Mouse (Mus musculus) mature B cell (primary cell): ENCODE measurements around the gene Cckbr.

Source experiments
- in situ Hi-C: fragments of 300-500 bp; cut with MboI; formaldehyde crosslinking; loops from 2 replicates; pipeline ENCODE4 v1.14.3; 2019

Gene Cckbr

DNA sequence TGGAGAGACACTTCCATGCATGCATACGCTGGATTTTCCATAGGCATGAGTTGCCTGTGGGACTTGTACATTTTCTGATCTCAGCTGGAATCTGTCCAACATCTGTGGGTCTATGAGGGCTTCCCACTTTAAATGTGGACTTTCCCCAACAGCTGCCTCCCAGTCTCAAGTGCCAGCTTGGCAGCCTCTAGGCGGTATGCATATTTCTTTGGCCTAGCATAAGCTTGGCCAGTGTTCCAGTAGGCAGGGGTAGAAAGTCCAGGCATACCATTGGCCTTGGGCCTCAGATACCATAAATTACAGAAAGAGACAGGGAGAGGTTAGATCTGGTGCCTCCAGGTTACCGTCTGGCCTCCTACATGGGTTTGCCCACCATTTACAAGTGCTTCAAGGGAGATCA lies 72.3 kb downstream of the Cckbr start:
- in situ Hi-C loops: no loop called here

DNA sequence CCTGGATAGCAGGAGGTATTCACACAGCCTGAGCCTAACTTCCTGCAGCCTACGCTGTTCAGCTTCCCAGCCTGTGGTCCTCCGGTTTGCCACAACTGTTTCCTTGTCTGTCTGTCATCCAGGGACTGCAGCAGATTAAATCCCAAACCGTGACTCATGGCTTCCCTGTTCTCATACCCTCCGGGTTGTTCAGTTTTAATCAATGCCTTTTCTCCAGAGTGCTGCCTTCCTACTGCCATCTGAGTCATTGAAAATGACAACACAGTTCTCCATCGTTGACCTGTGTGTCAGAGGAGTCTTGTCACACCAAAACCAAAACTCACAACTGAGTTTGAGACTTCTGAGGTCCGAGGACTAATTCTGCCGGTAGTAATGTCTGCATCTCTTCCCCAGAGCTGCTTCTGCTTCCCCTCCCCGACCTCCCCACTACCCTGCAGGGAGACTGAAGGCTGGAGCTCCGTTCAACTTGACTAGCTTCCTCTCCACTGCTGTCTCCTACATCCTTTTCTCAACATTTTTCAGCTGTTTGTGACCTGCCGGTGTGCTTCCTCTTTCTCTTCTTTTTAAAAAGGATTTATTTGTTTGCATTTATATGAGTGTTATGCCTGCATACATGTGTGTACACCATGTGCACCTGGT lies 73.4 kb downstream of the Cckbr start:
- in situ Hi-C loops: no loop called here

DNA sequence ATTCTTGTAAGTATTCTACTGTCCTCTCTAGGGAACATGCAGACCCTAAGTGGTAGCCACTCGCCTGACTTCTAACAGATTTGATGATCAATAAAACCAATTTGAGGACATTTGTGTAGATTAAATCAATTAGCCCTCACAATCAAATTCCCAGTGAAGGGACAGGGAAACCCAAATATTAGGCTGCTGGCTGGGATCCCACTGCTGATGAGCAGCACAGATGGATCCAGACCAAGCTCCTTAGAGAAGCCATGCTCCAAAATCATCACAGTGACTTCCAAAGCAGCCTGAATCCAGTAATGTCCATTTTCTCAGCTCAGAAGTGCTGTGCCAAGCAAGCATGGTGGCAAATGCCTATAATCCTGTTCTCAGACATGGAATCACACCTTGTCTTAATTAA lies 74.1 kb downstream of the Cckbr start:
- in situ Hi-C loops: no loop called here

DNA sequence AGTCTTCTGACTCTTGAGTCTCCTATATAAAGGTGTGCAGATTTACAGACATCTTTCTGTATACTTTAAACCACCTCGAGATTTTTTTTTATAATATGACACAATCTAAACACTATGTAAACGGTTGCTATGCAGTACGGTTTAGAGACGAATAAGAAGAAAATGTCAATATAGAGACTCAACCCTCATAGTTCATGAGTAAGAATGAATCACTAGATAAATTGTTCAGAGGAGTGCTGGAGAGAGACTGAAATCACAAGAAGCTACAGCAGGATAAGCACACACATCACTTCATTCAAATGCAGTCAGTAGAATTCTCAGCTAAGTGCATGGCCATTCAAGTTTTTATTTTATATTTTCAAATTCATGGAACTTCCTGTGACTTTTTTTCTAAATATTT lies 76.5 kb downstream of the Cckbr start:
- in situ Hi-C loops: no loop called here

DNA sequence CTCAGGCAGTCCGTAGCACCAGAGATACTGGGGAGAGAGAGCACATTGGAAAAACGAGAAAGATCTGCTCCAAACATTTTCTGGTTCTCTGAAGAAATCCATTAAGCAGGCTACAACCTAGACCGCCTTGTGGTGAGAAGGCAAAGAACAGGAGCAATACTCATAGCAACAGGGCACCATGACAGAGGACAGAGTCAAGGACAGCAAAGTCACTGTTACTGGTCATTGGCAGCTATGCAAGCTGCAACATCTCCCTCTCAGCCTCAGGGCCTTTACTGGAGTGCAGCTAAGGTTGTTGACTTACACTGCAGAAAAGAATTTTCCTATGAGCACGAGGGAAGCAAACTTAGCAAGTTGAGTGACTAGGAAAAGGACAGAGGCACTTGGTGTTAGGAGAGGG lies 81.7 kb downstream of the Cckbr start:
- in situ Hi-C loops: no loop called here

DNA sequence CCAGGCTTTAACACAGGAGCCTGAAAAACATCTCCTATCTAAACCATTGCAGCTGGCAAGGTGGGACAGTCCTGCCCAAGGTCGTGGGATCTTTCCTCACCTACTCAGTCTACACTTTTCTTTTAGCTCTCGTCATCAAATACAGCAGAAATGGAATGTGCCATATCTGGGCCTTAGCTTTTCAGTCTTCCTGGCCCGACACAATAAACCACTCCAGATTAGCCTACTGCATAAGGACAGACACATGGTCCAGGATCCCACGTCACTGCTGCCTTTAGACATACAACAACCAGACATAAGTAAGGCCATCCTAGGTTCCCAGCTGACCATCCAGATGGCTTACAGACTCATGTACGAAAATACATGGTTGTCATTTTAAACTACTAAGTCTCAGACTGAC lies 84.6 kb downstream of the Cckbr start:
- in situ Hi-C loops: no loop called here

DNA sequence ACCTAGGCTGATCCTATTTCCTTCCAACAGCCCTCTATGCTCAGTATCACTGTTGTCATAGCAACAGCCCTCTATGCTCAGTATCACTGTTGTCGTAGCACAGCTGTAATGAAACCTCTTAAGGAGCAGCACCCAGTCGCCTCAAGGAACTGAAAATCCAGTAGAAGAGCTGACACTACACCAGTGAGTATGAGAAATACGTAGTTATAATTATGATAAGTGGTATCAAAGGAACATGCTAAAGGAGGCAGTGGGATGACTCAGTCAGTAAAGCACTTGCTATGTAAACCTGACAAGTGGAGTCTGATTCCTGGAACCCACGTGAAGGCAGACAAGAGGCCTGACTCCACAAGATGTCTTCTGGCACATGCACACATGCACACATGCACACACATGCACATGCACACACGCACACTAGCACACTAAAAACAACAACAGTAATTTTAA lies 88.3 kb downstream of the Cckbr start:
- in situ Hi-C loops: no loop called here

DNA sequence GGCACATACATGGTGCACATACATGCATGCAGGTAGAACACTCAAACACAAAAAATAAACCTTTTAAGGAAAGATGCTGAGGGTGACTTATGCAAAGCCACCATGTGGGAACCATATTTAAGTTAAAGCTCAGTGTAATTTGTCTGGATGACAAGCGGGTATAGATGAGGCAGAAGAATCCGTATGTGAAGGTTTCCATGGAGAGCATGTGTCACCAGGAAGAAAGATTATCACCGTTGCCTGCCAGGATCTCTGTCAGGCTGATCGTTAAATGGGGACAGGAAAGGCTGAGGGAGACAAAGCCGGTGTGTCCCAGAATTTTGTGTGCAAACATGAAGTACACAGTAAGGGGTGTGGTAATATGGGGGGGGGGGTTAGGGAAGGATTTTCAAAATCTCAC lies 89.0 kb downstream of the Cckbr start:
- in situ Hi-C loops: no loop called here

DNA sequence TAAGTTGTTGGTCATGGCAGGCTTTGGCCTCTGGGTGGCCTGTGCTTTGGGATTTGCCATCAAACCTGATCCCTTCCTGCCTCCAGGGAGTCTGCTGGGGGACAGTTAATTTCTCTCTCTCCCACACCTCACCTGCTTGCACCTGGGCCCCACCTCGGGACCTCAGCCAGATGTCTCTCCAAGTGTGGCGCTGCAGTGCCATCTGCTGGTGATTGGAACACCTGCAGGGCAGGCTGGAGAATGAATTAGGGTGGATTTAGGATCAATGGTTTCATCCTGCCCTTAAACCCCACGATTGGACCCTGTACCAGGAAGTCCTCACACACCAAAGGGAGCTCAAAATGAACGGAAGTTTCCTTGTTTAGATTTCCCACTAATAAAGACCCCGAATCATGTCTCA lies 89.6 kb downstream of the Cckbr start:
- in situ Hi-C loops: no loop called here

DNA sequence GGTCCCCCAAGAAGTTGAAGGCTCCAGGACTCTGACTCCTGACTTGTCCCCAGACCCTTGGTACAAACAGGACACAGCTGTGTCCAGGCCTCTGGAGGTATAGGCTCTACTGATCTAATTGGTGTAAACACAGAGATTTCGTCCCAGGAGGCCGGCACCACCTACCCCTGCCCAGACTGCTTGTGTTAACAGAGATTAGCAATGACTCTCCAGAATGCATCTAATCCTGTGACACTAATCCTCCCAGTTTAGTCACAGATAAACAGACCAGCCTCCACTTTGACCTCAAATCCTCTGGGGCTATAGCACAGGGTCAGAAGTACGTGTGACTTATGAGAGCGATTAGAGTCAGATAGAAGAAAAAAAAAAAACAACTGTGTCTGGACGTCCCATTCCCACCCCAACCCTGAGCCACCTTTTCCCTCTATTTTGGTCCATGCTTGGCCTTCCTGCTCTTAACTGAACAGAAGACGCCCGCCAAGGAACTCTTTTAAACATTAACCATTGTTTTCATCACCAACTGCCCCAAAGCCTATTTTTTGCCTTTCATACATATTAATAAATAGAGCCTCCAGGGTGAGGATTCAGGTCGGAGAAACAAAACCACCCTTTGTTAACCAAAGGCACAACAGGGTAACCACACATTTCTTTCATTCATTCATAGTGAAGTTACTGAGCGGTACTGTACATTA lies 91.3 kb downstream of the Cckbr start:
- in situ Hi-C loops: no loop called here

DNA sequence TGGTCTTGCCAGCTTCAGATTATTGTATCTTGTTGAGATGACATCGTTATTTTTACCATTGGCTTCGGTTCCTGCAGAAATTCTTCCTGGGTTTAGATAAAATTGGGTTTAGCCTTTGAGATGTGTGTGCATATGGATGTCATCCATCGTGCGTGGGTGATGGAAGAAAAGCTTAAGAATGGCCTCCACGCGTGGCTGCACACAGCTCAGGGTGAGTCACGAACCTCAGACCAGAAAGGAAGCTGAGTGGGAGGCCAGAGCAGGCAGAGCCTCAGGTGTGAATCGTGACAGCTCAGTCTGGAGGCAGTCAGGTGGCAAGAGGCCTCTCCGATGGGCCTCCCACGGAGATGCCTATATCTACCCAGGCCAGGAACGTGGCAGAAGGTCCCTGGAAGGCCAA lies 93.8 kb downstream of the Cckbr start:
- in situ Hi-C loops: no loop called here

DNA sequence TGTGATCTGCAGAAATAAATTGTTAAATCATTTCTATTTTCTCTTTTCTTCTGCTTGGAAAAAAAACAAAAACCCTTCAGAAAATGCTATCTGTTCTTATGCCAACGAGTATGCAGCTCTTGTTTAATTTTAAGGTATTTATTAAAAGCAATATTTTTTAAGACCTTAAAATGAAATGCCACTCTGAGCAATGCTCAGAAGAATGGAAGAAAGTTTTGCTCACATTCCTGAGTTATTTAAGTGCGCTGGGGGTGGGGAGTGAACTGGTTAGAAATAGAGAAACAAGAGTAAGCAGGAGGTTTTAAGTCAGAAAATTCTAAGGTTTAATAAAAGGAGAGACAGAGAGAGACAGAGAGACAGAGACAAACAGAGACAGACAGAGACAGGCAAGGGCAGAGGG lies 94.2 kb downstream of the Cckbr start:
- in situ Hi-C loops: no loop called here

DNA sequence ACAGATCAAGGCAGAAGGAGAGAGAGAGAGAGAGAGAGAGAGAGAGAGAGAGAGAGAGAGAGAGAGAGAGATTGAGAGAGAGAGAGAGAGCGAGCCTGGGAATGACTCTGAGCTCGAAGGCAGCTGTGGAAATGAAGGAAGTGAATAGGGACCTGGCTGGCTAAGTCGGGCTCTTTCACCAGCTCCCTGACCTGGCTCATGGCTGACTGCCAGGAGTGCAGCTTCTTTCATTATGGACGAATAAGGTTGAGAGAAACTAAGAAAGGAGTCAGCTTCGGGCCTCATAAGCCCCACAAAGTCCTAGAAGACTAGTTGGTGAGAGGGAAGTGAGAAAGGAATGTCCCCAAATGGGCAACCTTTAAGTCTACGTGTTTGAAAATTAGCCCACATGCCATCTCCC lies 94.7 kb downstream of the Cckbr start:
- in situ Hi-C loops: no loop called here
